Mouse (Mus musculus): ENCODE results near the gene Atrnl1. TPM values are rescaled to one million over a fixed set of nuclear protein-coding genes. Genes with fewer than 3 reads are reported as not detected.

Atrnl1 gene
- polyA plus RNA-seq, 1 experiment from 2014 or later: 5.6 TPM

DNA sequence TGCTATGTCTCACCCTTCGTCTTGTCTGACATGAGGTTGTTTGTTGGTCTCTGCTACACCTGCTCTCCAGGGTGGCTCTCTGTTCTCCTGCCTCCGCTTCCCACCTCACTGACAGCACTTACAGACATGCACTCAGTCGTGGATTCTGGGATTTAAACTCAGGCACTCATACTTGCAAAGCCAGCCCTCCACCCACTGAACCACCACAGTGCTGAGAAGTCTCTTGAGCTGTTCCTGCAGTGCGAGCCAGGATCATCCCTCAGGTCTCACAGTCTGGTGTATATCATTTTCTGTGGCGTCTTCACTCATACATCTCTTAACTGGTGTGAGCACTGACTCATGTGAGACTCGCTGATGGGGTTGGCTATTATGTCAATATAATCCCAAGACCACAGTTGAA, 353.0 kb downstream of the Atrnl1 start:
- Histone ChIP-seq H3K4me3 (ENCODE audit: low read depth, low read length) (no peak overlapping the region), H3K4me2 (no peak overlapping the region), H3K36me3 (ENCODE audit: control insufficient read depth, insufficient read depth, low read length) (no peaks in the 10 kb centered on the region), H3K27me3 (ENCODE audit: control insufficient read depth, insufficient read depth, low read length) (no peaks in the 10 kb centered on the region), H3K9ac (ENCODE audit: low read length) (no peak overlapping the region), H3K4me1 (ENCODE audit: control insufficient read depth, insufficient read depth, low read length) (peaks cover 3% of the 10 kb centered on the region; the same call in 1 of the 2 replicates), H3K9me3 (ENCODE audit: control insufficient read depth, low read length) (no peaks in the 10 kb centered on the region), H3K27ac (ENCODE audit: low read depth, low read length) (no peak overlapping the region)
- 87% methylated on average over 6 of the region's 6 CpGs for WGBS
- DNase-seq (ENCODE audit: low spot score, missing footprints): no peak
- ATAC-seq (ENCODE audit: low FRiP score): no peak

DNA sequence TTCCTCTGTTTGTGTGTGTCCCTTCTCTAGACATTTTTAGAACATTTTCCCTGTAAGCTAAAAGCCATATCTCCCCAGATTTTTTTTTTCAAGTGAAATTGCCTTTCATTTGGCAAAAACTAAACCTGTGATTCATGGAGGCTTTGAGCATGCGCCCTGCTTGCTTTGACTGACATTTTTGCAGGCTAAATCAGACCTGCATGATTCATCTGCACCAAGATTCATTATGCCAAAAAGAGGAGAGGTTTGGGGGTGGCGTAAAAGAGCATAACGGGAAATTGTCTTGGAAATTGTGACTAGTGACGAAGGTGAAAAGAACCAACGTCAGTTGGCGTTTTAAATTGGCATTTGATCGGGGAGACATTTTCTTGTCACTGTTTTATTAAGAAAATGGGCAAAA, 358.9 kb downstream of the Atrnl1 start:
- no peaks in the 10 kb centered on the region for H3K4me1 ChIP-seq (ENCODE audit: control insufficient read depth, insufficient read depth, low read length)
- no peaks in the 10 kb centered on the region for H3K27me3 ChIP-seq (ENCODE audit: control insufficient read depth, insufficient read depth, low read length)
- no peak overlapping the region for H3K27ac ChIP-seq (ENCODE audit: low read depth, low read length)
- ATAC-seq (ENCODE audit: low FRiP score) (no peak), DNase-seq (ENCODE audit: low spot score, missing footprints) (no peak)
- no peaks in the 10 kb centered on the region for H3K9me3 ChIP-seq (ENCODE audit: control insufficient read depth, low read length)
- H3K4me3 ChIP-seq (ENCODE audit: low read depth, low read length): no peak overlapping the region
- 94% methylated on average over 7 of the region's 7 CpGs for WGBS
- no peak overlapping the region for H3K4me2 ChIP-seq
- H3K9ac ChIP-seq (ENCODE audit: low read length): no peak overlapping the region
- H3K36me3 ChIP-seq (ENCODE audit: control insufficient read depth, insufficient read depth, low read length): no peaks in the 10 kb centered on the region

DNA sequence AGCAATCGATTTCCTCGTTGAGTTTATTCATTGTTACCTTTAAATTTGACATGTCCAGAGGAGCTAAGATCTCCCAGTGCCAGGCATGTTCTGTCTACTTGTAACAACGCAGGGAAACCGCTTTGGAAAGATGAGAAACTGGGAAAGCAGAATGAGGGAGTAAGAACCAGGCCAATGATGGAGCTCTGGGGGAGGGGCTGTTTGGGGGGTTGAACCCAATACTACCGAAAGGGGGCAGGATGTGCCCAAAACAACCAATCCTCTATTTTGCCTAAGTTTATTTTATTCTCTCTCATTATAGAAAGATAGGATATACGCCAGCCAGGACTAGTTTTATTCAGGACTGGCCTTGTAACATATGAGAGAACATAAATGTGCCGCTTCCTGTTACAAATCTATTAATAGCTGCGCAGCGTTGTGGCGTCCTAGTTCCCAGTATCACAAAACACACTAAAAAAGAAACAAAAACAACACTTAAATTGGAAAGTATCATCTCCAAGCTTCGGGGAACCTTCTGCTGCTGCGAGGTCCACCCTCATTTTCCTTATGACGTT, 359.6 kb downstream of the Atrnl1 start:
- Histone ChIP-seq H3K9me3 (ENCODE audit: control insufficient read depth, low read length) (no peaks in the 10 kb centered on the region), H3K9ac (ENCODE audit: low read length) (no peak overlapping the region), H3K4me2 (no peak overlapping the region), H3K27ac (ENCODE audit: low read depth, low read length) (no peak overlapping the region), H3K36me3 (ENCODE audit: control insufficient read depth, insufficient read depth, low read length) (no peaks in the 10 kb centered on the region), H3K4me3 (ENCODE audit: low read depth, low read length) (no peak overlapping the region), H3K4me1 (ENCODE audit: control insufficient read depth, insufficient read depth, low read length) (no peaks in the 10 kb centered on the region), H3K27me3 (ENCODE audit: control insufficient read depth, insufficient read depth, low read length) (no peaks in the 10 kb centered on the region)
- WGBS: 92% methylated on average over 13 of the region's 13 CpGs
- no peak for ATAC-seq (ENCODE audit: low FRiP score)
- no peak for DNase-seq (ENCODE audit: low spot score, missing footprints)

DNA sequence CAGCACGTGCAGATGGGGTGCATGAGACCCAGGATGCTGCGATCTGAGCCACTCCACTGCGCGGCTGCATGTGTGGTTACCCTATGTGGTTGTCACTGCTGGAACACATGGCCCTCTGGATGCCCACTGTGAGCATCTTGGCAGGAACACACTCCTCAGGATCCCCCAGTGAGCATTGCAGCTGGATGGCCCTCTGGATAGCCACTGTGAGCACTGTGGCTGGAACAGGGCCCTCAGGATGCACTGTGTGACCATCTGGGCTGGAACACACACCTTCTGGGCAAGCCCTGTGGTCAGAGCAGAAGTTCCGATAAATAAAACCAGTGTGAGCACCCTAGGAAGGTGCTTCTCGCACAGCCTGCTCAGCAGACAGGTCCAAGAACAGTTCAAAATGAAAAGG, 364.4 kb downstream of the Atrnl1 start:
- no peak overlapping the region for H3K4me2 ChIP-seq
- H3K36me3 ChIP-seq (ENCODE audit: control insufficient read depth, insufficient read depth, low read length): no peaks in the 10 kb centered on the region
- H3K9me3 ChIP-seq (ENCODE audit: control insufficient read depth, low read length): no peaks in the 10 kb centered on the region
- H3K4me1 ChIP-seq (ENCODE audit: control insufficient read depth, insufficient read depth, low read length): no peaks in the 10 kb centered on the region
- no peak overlapping the region for H3K27ac ChIP-seq (ENCODE audit: low read depth, low read length)
- ATAC-seq (ENCODE audit: low FRiP score) (no peak), DNase-seq (ENCODE audit: low spot score, missing footprints) (no peak)
- no peak overlapping the region for H3K4me3 ChIP-seq (ENCODE audit: low read depth, low read length)
- WGBS: 93% methylated on average over 6 of the region's 6 CpGs
- no peak overlapping the region for H3K9ac ChIP-seq (ENCODE audit: low read length)
- no peaks in the 10 kb centered on the region for H3K27me3 ChIP-seq (ENCODE audit: control insufficient read depth, insufficient read depth, low read length)

DNA sequence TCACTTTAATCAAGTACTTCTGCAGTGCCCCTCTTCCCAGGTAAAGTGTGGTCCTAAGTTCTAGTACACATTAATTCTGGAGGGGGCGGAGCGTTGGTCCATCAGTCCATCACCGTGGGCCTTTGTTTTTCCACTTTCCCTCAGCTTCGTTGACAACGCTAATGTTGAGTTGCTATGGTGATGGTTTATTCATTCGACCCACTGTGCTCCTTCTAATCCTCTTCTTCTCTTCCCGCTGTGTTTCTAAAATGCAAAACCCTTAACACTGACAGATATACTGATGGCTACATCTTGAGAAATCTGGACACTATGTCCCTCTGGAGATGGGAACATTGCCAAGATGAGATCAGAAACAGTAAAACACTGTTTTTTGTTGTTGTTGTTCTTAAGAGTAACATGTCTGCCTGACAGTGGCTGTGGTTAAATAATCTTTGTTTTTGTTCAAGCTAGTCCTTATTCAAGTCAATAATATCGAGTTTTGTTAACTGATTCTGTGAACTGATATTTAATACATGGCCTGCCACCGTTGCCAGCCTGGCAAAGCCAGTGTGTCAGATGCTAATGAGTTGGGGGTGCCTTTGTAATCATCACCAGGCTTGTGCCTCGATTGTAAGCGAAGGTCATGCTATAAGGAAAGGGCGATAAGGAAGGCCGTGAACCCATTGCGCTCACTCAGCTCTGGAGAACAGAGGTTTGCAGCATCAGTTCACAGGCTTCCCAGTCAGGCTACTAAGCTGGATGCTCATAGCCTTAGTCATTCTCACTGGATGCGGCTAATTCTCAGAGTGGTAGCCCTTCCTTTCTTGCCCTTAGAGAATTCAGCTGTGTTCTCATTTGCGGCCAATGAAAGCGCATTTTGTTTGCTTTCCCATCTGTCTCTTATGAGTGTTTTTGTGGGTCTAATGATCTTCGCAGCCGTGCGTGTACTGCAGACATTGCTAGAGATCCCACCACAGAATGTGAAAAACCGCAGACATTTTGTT, 375.4 kb downstream of the Atrnl1 start:
- Histone ChIP-seq H3K4me2 (no peak overlapping the region), H3K27me3 (ENCODE audit: control insufficient read depth, insufficient read depth, low read length) (no peaks in the 10 kb centered on the region), H3K4me1 (ENCODE audit: control insufficient read depth, insufficient read depth, low read length) (peaks cover 9% of the 10 kb centered on the region), H3K4me3 (ENCODE audit: low read depth, low read length) (no peak overlapping the region), H3K9me3 (ENCODE audit: control insufficient read depth, low read length) (no peaks in the 10 kb centered on the region), H3K9ac (ENCODE audit: low read length) (no peak overlapping the region), H3K27ac (ENCODE audit: low read depth, low read length) (no peak overlapping the region), H3K36me3 (ENCODE audit: control insufficient read depth, insufficient read depth, low read length) (no peaks in the 10 kb centered on the region)
- WGBS: 47% methylated on average over 21 of the region's 21 CpGs
- DNase-seq (ENCODE audit: low spot score, missing footprints) (no peak), ATAC-seq (ENCODE audit: low FRiP score) (peak; percentile 64; the same call in 1 of the 2 replicates)

DNA sequence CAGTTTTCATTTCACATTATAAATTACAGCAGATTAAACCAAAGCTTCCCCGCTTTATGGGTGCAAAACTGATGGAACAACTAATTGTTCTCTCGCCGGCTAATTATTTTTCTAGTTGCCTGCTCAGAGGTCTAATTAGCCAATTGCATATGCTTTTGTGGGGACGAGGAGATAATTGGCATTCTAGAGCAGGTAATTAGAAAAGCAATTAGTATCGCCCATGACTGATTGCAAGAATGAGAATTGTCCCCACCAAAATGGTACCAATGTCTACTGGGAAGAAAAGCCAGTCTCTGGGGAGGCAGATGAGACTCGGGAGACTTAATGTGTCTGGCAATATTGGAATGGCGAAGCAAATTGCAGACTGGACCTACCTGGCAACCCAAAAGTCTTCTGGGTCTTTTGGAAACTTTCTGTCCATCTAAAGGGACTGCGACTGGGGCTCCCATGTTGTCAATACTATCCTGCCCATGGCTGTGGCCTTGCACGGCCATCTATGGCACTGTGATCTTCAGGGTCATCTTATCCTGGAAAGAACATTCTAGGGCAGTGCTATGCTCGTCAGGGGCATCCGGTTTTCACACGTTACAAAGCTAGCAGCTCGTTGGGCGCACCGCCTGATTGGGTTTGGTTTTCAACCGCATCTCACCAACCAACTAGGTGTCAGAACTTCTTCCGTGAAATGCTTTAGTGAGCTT, 377.0 kb downstream of the Atrnl1 start:
- no peak overlapping the region for H3K27ac ChIP-seq (ENCODE audit: low read depth, low read length)
- H3K4me1 ChIP-seq (ENCODE audit: control insufficient read depth, insufficient read depth, low read length): peaks cover 14% of the 10 kb centered on the region
- no peaks in the 10 kb centered on the region for H3K36me3 ChIP-seq (ENCODE audit: control insufficient read depth, insufficient read depth, low read length)
- DNase-seq (ENCODE audit: low spot score, missing footprints) (no peak), ATAC-seq (ENCODE audit: low FRiP score) (no peak)
- no peak overlapping the region for H3K4me3 ChIP-seq (ENCODE audit: low read depth, low read length)
- no peaks in the 10 kb centered on the region for H3K27me3 ChIP-seq (ENCODE audit: control insufficient read depth, insufficient read depth, low read length)
- no peak overlapping the region for H3K4me2 ChIP-seq
- no peaks in the 10 kb centered on the region for H3K9me3 ChIP-seq (ENCODE audit: control insufficient read depth, low read length)
- H3K9ac ChIP-seq (ENCODE audit: low read length): no peak overlapping the region
- 91% methylated on average over 17 of the region's 17 CpGs for WGBS

DNA sequence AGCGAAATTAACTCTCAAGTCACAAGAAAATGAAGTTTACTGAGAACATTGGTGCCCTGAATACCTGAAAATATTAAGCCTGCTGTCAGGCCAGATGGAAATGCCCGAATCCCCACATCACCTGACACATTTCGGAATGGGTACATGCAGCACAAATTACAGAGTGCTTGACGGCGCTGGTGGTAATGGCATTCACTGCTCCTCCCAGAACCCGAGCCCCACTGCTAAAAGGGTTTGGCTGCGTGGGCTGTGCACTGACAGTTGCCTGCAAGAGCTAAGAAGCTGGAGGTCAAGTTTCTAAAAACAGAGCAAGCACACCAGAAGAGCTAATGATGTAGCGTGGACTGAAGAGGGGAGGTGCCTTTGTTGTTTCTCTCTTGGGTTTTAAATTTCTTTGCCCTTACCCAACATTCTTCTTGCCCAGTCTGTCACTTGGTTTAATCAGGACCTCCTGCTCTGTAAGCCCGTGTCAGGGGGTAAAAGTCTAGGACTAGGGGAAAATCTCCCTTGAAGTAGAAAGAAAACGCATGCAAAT, 377.8 kb downstream of the Atrnl1 start:
- H3K27ac ChIP-seq (ENCODE audit: low read depth, low read length): no peak overlapping the region
- WGBS: 60% methylated on average over 10 of the region's 10 CpGs
- H3K4me2 ChIP-seq: no peak overlapping the region
- H3K4me3 ChIP-seq (ENCODE audit: low read depth, low read length): no peak overlapping the region
- no peak for DNase-seq (ENCODE audit: low spot score, missing footprints)
- H3K27me3 ChIP-seq (ENCODE audit: control insufficient read depth, insufficient read depth, low read length): no peaks in the 10 kb centered on the region
- no peak overlapping the region for H3K9ac ChIP-seq (ENCODE audit: low read length)
- H3K9me3 ChIP-seq (ENCODE audit: control insufficient read depth, low read length): no peaks in the 10 kb centered on the region
- ATAC-seq (ENCODE audit: low FRiP score): no peak
- H3K36me3 ChIP-seq (ENCODE audit: control insufficient read depth, insufficient read depth, low read length): no peaks in the 10 kb centered on the region
- peaks cover 14% of the 10 kb centered on the region for H3K4me1 ChIP-seq (ENCODE audit: control insufficient read depth, insufficient read depth, low read length)

DNA sequence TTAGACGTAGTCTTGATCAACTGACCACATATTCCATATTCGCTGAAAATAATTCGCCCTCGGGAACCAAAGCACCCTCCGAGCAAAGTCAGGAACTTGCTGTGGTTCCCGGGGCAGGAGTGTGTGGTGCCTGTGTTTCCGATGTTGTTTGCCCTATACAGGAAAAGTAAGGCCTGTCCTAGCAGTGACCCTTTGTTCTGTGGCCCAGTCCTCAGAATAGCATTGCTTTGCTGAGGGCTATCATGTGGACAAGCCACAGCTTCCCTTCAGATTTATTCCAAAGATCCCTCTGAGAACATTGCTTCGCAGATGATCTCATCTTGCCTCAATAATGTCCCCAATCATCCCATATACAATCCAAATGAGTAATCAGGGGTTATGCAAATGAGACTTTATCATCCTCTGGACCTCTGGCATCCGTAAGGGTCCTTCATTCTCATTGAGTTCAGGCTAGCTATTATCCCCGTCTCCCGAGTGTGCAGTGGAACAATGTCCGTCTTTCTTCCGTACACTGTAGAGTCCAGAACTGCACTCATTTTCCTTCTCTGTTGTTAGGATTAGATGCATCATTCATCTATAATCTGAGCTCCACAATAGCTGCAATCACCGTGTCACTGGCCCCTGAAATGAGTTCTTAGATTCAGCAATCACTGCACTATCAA, 380.4 kb downstream of the Atrnl1 start:
- Histone ChIP-seq H3K36me3 (ENCODE audit: control insufficient read depth, insufficient read depth, low read length) (no peaks in the 10 kb centered on the region), H3K4me2 (no peak overlapping the region), H3K9me3 (ENCODE audit: control insufficient read depth, low read length) (no peaks in the 10 kb centered on the region), H3K27ac (ENCODE audit: low read depth, low read length) (no peak overlapping the region), H3K27me3 (ENCODE audit: control insufficient read depth, insufficient read depth, low read length) (no peaks in the 10 kb centered on the region), H3K4me3 (ENCODE audit: low read depth, low read length) (no peak overlapping the region), H3K9ac (ENCODE audit: low read length) (no peak overlapping the region), H3K4me1 (ENCODE audit: control insufficient read depth, insufficient read depth, low read length) (peaks cover 9% of the 10 kb centered on the region)
- ATAC-seq (ENCODE audit: low FRiP score): no peak
- DNase-seq (ENCODE audit: low spot score, missing footprints): no peak
- 79% methylated on average over 14 of the region's 14 CpGs for WGBS
